In genomic region chr3:135045769-135046277, GRCm38 (mm10) we compare ENCODE assay signal across 28 mouse cellular contexts.
DNase-seq lines count a peak whose midpoint lies in the region; ATAC-seq lines count a peak whose summit lies in the region.
"Had no signal": no experiment of that assay in that cellular context is flagged by ENCODE, and none has a peak within 500 bp of the region (broad histone marks: within the 10 kb centered on the region; RNA-seq: fewer than 3 reads in every experiment).

No protein-coding gene starts in this region.

- no peak overlapping the region; the same call in 1 of the 2 replicates for H3K27ac ChIP-seq in kidney, embryonic 15.5 days
- H3K27ac ChIP-seq: embryonic facial prominence, embryonic 12.5 days; embryonic facial prominence, embryonic 15.5 days; gastrocnemius, adult 2 months; heart, embryonic 15.5 days; hindbrain, embryonic 10.5 days; hindbrain, embryonic 13.5 days had no signal

- no peak overlapping the region for H3K9ac ChIP-seq in kidney, embryonic 15.5 days
- H3K9ac ChIP-seq: embryonic facial prominence, embryonic 12.5 days; embryonic facial prominence, embryonic 15.5 days; forebrain, postnatal 0 days; heart, embryonic 12.5 days; heart, embryonic 15.5 days; hindbrain, embryonic 13.5 days had no signal

- peaks cover 23% of the 10 kb centered on the region for H3K4me1 ChIP-seq in kidney, embryonic 15.5 days
- H3K4me1 ChIP-seq: embryonic facial prominence, embryonic 12.5 days; embryonic facial prominence, embryonic 15.5 days; heart, embryonic 12.5 days; heart, embryonic 15.5 days; hindbrain, embryonic 10.5 days had no signal

- DNase-seq in embryo, embryonic 10.5 days (ENCODE audit: low spot score) = peak; percentile 41
- DNase-seq in embryo, embryonic 10 days (ENCODE audit: low spot score) = no peak
- DNase-seq in kidney, adult 11 months = no peak
- peak; percentile 32 for DNase-seq in embryo, embryonic 11.5 days (ENCODE audit: low read depth, low spot score)
- no peak for DNase-seq in yolk sac, embryonic 10.5 days (ENCODE audit: low spot score)
- DNase-seq: adrenal gland, adult 8-10 months; adrenal gland, postnatal 25 days; cerebellum, adult 11-12 months; cerebellum, adult 8-10 months; cerebellum, postnatal 10 days; cerebellum, postnatal 36 days; forebrain, postnatal 0 days; gastrocnemius, adult 2 months; gastrocnemius, postnatal 14 days; heart, adult 11 months; heart, postnatal 10 days; heart, postnatal 36 days had no signal

- no peaks in the 10 kb centered on the region for H3K36me3 ChIP-seq in kidney, embryonic 15.5 days
- H3K36me3 ChIP-seq: embryonic facial prominence, embryonic 12.5 days; embryonic facial prominence, embryonic 15.5 days; heart, embryonic 12.5 days; heart, embryonic 15.5 days; hindbrain, embryonic 10.5 days; hindbrain, embryonic 13.5 days had no signal

- H3K9me3 ChIP-seq in kidney, embryonic 15.5 days (replicated peaks) = no peaks in the 10 kb centered on the region
- H3K9me3 ChIP-seq: embryonic facial prominence, embryonic 12.5 days; embryonic facial prominence, embryonic 15.5 days; heart, embryonic 12.5 days; heart, embryonic 15.5 days; hindbrain, embryonic 10.5 days; hindbrain, embryonic 13.5 days had no signal

- H3K4me3 ChIP-seq in kidney, embryonic 15.5 days (replicated peaks) = no peak overlapping the region
- H3K4me3 ChIP-seq: embryonic facial prominence, embryonic 12.5 days; embryonic facial prominence, embryonic 15.5 days; gastrocnemius, adult 2 months; heart, embryonic 12.5 days; heart, embryonic 15.5 days; hindbrain, embryonic 10.5 days; hindbrain, embryonic 13.5 days had no signal

- ATAC-seq in kidney, embryonic 15.5 days (replicated peaks; ENCODE audit: low FRiP score) = peak; percentile 52
- ATAC-seq: activated CD4-positive, CD25-positive, alpha-beta regulatory T cell, adult 4 months; forebrain, embryonic 14.5 days; forebrain, postnatal 0 days; hindbrain, embryonic 16.5 days; inflammation-experienced regulatory T-cells, adult 6 months had no signal

- H3K4me2 ChIP-seq in kidney, embryonic 15.5 days = no peak overlapping the region
- H3K4me2 ChIP-seq: embryonic facial prominence, embryonic 12.5 days; embryonic facial prominence, embryonic 15.5 days; heart, embryonic 12.5 days; heart, embryonic 15.5 days; hindbrain, embryonic 13.5 days had no signal

- WGBS in kidney, embryonic 15.5 days = 11% methylated on average over 3 of the region's 3 CpGs

- no peaks in the 10 kb centered on the region for H3K27me3 ChIP-seq in kidney, embryonic 15.5 days
- H3K27me3 ChIP-seq: embryonic facial prominence, embryonic 12.5 days; embryonic facial prominence, embryonic 15.5 days; heart, embryonic 12.5 days; heart, embryonic 15.5 days; hindbrain, embryonic 13.5 days had no signal

Comparison
In these comparisons a context has a peak if more than half of its experiments do, and no peak if none do; other contexts are left out.
1. DNase-seq: peak in embryo, embryonic 10.5 days (single experiment) and embryo, embryonic 11.5 days (single experiment); none in embryo, embryonic 10 days (single experiment), kidney, adult 11 months (single experiment) and yolk sac, embryonic 10.5 days (single experiment).